Mouse (Mus musculus) heart, postnatal 4 days (tissue): ENCODE results near the gene Tox4. TPM values are rescaled to one million over a fixed set of nuclear protein-coding genes. Genes with fewer than 3 reads are reported as not detected.
"Not testable (repeated sequence)": the region's sequence is repeated elsewhere in the genome, so short reads cannot be mapped to it uniquely, and the experiment has no call there.

Source experiments
- DNase-seq: peaks from one replicate; pipeline ENCODE4 v3.0.0; 2021
- total RNA-seq, 2 experiments: library from RNA; stranded (reverse); gene quantifications; 2 replicates each; pipeline ENCODE4 v1.2.3; 2021

Gene Tox4
- total RNA-seq: 10 to 100 TPM; 37.4 to 39.3 TPM

- DNase-seq: peak; percentile 99
Measured at GRCm38 (mm10) chr14:52278932-52279746, at the start of gene Tox4, which contains the start of gene Rab2b. Gene Tox4, plus strand, starts transcription at chr14:52279146. Gene Rab2b, minus strand, starts transcription at chr14:52279545.

GRCm38 (mm10) chr14:52232249-52232648 is 46.7 kb upstream of the Tox4 start:
- DNase-seq: no peak

DNA sequence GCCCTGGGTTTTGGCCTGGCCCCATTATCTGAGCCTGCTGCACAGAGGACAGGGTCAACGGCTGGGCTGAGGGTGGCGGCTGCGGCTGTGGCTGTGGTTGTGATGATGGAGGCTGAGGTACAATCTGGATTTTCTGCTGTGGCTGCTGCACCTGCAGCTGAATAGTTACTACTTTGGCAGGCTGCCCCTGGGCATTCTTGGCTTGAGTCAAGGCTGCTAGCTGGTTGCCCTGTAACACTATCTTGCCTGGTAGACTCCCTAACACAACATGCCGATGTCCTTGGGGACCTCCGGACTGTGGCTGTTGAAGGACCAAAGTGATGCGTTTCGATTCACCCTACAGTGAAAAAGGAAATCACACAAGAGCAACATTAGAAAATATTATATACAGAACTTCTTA is 43.8 kb upstream of the Tox4 start:
- peak; percentile 75 for DNase-seq

DNA sequence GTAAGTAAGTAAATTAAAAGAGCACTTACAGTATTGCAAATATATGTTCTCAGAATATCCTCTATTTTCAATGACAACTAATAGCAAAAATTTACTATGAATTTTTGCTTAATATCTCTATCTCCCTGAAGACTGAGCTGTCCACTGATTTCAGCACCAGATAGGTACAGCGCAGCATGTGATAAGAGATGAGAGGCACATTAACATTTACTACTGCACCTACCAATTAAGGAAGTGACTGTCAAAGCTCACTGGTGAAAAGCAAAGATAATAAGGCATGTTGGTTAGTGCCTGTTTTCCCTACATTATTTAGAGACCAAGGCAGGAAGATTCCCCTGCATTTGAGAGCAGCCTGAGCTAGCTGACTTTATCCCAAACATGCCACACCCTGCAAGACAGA is 42.7 kb upstream of the Tox4 start:
- DNase-seq: no peak

GRCm38 (mm10) chr14:52244041-52244689 is 34.8 kb upstream of the Tox4 start:
- DNase-seq: peak; percentile 100

DNA sequence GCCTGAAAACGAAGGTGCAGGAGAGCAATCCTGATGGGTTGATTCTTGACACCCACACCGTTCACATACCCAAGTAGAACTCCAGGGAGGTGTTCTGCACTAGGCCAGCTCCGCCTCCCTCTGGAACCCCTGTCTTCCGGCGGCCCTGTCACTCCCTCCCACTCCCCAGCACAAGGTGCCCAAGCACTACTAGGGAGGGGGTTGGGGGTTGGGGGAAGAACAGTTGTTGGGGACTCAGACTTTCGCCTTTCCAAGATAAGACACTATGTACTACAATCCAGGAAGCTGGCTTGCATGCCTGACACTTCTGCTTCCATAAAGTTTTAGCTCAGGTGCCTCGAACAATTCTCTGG is 34.3 kb upstream of the Tox4 start:
- DNase-seq: no peak

- DNase-seq: no peak
Measured at GRCm38 (mm10) chr14:52246129-52246528, 32.8 kb upstream of the Tox4 start.

- no peak for DNase-seq
Measured at GRCm38 (mm10) chr14:52256311-52257175, 22.4 kb upstream of the Tox4 start.

GRCm38 (mm10) chr14:52257484-52258213 is 21.3 kb upstream of the Tox4 start, which contains the start of gene Chd8:
Gene Chd8, minus strand, starts transcription at chr14:52257780.
- DNase-seq: peak; percentile 98

DNA sequence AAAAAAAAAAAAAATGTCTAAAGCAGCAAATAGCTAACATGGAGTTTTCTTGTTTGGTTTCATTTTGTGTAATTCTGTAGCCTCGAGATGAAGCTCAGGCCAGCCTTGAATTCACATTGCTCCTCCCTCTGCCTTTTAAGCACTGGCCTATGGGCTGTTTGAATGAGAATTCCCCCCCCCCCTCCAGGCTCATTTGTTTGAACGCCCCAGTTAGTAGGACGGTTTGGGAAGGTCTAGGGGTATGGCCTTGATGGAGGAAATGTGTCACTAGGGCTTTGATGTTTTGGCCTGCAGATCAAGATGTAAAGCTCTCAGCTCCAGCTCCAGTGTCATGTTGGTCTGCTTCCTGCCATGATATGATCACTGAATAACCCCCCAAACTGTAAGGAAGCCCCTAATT is 6.2 kb upstream of the Tox4 start:
- no peak for DNase-seq

DNA sequence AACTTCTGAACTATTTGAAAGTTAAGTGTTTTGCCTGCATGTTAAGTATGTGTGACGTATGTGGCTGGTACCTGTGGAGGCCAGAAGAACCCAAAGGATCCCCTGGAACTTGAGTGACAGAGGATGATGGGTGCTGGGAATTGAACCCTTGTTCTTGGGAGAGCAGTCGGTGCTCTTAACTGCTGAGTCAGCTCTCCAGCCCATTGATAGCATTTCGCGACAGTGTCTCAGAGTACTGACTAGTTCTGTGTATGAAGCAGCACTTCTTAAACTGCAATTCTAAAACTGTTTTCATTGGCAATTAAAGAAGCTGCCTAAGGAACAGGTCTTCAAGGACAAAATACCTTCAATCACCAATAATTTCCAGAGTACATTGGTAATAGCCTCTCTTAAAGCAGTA is 1.7 kb upstream of the Tox4 start:
- no peak for DNase-seq

- DNase-seq: no peak
Measured at GRCm38 (mm10) chr14:52279747-52280120, 788 bp downstream of the Tox4 start.

DNA sequence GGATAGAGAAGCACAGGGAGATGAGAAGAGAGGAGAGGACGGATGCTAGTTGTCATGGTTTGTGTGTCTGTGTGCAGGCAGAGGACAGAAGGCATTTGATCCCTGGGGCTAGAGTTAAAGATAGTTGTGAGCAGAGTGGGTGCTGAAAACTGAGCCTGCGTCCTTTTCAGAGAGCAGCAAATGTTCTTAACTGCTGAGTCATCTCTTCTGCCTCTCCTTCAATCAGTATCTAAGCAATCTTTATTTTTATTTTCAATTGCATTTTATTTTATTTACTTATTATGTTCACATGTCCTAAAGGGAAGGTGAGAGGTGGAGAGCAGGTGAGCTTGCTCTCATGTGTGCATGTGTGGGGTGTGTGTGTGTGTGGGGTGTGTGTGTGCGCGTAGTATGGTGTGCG is 4.7 kb downstream of the Tox4 start:
- no peak for DNase-seq

GRCm38 (mm10) chr14:52284191-52284590 is 5.2 kb downstream of the Tox4 start:
- no peak for DNase-seq

GRCm38 (mm10) chr14:52295558-52296264 is 16.8 kb downstream of the Tox4 start:
- DNase-seq: no peak

DNA sequence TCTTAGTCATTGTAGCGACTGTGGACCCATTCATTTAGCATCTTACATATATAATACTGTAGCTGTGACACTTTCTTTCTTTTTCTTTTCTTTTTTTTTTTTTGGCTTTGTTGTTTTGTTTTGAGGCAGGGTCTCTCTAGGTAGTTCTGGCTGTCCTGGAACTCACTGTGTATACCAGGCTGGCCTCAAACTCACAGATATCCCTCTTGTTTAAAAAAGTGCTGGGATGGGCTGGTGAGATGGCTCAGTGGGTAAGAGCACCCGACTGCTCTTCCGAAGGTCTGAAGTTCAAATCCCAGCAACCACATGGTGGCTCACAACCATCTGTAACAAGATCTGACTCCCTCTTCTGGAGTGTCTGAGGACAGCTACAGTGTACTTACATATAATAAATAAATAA is 24.6 kb downstream of the Tox4 start:
- not testable (repeated sequence) for DNase-seq

DNA sequence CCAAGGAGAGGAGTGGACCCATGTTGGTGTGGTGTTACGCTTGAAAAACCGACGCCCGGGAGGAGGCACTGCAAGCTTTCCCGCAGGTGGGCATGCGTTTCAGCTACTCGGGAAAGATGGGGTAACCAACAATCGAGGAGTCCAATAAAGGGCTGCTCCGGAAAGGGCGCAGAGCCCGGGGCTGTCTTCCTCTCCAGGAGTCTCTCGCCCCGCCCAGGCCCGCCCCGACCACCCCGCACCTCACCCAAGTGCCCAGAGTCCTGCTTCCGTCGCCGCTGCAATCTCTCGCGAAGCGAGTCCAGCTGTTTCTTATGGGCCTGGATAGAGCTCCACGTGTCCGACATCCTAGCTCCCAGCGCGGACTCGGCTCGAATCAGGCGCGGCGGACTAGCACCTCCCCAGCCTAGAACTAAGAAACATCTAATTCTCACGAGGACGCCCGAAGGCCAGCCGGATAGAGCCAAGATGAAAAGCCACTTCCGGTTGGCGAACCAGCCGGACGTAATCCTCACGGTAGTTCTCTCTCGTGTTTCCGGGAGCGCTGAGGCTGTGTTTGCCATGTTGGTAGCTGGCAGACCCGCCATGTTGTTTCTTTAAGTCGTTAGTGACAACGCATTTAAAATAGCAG is 25.8 kb downstream of the Tox4 start, which contains the start of gene Mettl3:
TSS of gene Mettl3 (minus strand) at position 485 of the 628 bp plus-strand sequence.
- DNase-seq: peak; percentile 92

DNA sequence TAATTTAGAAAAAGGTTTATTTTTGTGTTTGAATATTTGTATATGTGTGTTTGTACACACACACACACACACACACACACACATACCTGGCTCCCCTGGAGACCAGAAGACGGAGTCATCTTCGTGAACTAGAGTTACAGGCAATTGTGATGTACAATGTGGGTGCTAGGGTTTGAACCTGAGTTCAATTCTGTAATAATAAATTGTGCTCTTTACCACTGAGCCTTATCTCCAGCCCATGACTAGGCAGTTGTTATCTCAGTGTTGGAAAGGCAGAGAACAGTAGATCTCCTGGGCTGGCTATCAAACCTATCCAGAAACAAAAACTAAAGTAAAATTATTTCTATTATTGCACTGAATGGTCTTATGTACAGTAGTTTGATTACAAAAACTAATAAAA is 27.2 kb downstream of the Tox4 start:
- DNase-seq: no peak

GRCm38 (mm10) chr14:52310343-52310742 is 31.4 kb downstream of the Tox4 start:
- not testable (repeated sequence) for DNase-seq

- no peak for DNase-seq
Measured at GRCm38 (mm10) chr14:52310906-52311305, 32.0 kb downstream of the Tox4 start.
